Mouse (Mus musculus): ENCODE results near the gene Gdf1.

The Gdf1 gene

DNA sequence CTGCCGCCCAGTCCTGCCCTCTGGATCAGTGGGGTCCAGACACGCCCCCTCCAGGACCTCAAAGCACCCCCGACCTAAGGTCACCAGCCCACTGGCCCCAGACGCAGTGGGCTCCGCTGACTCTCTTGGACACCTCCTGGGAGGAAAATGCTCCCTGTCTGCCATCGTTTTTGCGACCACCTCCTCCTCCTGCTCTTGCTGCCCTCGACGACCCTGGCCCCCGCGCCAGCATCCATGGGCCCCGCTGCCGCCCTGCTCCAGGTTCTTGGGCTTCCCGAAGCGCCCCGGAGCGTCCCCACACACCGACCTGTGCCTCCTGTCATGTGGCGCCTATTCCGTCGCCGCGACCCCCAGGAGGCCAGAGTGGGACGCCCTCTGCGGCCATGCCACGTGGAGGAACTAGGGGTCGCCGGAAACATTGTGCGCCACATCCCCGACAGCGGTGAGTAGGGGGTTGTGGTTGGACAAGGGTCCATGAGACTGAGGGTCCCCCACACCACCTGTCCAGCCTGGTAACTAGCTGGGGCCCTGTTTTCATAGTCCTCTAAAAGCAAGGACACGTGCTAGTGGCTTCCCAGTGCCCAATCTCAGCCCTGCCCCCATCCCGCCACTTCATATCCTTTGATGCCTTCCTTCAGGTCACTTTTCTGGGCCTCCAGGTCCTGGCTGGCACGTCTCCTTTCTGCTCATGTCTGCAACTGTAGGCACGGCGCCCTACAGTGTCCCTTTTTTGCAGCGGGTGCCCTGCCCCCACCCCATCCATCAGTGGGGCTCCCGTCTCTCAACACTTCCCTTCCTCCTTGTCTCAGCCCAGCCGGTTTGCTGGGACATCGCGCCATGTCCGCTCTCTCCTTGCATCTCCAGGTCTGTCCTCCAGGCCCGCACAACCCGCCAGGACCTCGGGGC lies 471 bp downstream of the Gdf1 start:
- CTCF ChIA-PET: no interaction called here

DNA sequence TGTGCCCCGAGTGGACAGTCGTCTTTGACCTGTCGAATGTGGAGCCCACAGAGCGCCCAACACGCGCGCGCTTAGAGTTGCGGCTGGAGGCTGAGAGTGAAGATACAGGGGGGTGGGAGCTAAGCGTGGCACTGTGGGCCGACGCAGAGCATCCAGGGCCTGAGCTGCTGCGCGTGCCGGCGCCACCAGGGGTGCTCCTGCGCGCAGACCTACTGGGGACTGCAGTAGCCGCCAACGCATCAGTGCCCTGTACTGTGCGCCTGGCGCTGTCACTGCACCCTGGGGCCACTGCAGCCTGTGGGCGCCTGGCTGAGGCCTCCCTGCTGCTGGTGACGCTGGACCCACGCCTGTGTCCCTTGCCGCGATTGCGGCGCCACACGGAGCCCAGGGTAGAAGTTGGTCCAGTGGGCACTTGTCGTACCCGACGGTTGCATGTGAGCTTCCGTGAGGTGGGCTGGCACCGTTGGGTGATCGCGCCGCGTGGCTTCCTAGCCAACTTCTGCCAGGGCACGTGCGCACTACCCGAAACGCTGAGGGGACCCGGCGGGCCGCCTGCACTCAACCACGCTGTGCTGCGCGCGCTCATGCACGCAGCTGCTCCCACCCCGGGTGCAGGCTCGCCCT lies 1.2 kb downstream of the Gdf1 start:
- CTCF ChIA-PET: no interaction called here

DNA sequence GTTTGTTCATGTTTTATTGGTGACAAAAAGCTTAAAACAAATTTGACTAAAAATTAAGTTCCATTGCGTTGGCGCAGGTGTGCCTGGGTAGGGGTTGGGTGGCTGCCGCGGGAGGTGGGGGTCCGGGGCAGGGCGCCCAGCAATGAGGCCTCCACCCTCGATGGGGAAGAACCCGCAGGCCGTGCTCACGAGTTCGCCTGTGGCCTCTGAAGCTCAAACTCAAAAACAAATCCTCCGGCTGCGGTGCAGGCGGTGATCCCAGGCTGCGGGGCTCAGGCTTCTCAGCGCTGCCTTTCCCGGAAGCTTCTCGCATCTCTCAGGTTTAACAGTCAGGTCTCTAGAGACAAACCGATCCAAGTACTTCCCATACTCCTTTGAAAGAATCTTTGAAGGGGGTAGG lies 1.9 kb downstream of the Gdf1 start:
- CTCF ChIA-PET: no interaction called here

DNA sequence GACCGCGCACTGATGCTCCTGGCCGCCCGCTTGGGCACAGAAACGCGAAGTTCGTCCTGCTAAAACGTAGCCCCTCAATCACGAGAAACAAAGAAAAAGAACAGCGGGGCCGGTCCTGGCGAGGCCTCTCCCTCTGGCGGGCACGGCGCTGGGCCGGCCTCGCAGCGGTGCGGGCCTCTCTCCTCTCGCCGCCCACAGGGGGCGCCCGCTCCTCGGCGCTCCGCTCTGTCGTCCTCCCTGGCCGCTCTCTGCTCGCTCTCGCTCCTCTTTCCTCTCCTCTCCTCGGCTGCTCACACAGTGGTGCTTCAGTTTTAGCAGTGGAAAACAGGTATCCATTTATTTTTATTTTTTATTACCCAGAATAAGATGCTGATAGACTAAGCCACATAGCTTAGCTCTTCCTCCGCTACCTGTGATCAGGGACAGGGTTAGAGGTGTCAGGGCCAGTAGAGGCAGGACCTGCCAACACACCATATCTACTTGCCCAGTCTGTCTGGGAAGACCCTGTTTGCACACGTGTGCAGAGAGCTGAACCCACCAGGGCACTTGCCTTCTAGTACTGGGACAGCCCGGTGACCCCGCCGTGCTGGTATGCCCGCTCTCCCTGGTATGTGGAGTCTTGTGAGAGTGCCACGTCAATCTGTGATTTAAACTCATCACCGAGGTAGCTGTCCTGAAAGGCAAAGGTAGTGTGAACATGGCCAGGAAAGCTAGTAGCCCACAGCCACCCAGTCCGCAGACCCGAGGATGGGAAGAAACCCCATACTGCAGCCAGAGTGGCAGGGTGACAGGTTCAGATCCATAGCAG lies 2.7 kb downstream of the Gdf1 start:
- CTCF ChIA-PET: no interaction called here

DNA sequence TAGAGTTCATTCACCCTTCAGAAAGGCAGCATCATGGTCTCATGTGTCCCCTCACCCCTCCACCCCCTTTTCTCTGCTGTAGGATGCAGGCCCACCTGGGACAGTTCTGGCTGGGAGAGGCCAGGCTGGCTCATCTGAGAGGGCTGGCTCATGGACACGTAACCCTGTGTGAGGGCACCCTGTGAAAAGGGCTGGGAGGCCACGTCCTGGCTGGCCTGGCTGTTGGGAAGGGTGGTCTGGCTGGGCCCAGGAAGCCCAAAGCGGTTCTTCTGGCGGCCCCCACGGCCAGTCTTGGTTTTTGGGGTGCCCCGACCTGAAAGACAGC lies 3.2 kb downstream of the Gdf1 start:
- CTCF ChIA-PET: no interaction called here

DNA sequence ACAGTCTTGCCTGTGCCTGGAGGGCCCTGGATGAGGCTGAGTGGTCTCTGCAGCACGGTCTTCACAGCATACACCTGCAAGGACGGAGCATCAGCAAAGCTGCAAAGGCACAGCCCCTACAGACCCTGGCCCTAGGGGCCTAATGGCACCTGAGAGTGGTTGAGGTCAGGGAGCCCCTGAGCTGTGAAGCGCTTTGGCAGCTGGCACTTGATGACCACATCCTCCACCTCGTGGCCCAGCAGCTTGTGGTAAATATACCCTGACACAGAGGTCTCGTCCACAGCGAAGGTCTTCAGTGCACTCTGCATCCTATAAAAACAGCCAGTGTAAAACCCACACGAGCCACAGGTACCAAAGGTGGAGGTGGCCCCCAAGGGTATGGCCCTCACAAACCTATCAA lies 9.3 kb downstream of the Gdf1 start:
- CTCF ChIA-PET: no interaction called here

DNA sequence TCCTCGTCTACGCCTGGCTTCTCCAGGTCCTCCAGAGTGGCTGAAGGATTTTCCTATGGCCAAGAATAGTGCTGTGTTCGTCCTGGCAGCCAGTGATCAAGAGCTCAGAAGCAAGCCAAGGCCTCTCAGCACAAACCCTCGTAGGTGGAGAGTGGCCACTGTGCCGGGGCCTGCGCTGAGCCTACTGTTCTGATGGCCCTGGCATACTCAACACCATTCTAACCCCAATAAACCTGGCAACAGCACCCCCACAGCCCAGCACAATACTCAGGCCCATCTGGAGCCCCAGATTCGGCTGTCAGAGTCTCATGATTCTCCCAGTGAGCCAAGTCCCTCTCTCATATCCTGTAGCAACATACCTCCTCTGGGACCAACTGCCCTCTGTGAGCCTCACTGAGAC lies 11.0 kb downstream of the Gdf1 start:
- CTCF ChIA-PET: interaction anchor here (0.5 kb wide), 1 partner anchor 10 kb away, joined by 5 read pairs; no protein-coding TSS in a partner anchor

DNA sequence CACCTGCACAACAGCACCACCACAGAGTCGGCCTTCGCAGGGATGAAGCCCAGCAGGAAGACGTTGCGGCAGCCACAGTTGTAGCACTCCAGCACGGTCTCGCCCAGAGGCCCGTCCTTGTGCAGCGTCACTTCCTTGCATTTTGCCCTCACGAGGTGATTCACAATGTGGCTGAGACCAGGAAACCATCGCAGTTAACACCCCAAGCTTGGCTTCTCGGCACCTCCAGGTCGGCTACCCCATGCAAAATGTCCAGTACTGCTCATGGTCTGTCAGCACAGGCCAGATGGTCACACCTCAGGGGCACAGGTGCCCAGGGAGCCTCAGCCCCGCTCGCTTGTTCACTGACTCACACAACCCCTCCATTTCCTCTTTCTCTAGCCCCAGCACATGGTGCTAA lies 12.4 kb downstream of the Gdf1 start:
- CTCF ChIA-PET: no interaction called here

DNA sequence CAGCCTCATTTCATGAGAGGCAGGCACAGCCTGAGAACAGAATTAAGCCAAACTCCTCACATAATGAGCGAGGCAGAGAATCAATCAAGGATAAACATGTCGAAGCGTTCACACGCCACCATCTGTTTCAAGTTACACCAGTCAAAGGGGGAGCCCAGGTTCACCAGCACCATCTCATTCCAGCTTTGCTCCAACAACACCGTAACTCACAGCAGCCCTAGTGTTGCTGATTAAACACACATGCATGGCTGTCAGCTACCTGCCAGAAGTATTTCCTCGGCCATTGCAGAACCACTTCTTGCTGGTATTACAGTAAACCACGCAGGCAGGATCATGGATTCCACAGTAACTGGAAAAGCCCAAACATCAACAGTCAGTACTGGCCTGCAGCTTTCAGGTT lies 13.5 kb downstream of the Gdf1 start:
- CTCF ChIA-PET: no interaction called here

DNA sequence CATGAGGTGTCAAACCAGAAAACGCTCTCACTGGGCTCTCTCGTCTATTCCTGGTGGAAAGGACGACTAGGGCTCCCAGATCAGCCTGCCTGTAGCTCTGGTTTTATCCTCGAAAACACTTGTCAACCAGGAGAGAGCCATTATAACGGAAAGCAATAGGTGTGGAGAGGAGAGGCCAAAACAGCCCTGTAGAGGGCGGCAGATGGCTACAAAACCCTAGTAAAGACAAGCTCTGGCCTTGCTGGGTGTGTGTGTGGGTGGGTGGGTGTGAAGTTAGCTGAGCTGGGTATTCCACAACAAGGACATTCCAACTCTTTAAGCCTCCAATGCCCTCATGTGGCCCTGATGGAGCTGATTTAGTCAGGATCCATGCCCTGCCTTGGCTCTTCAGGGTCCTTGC lies 14.1 kb downstream of the Gdf1 start:
- CTCF ChIA-PET: interaction anchor here (0.5 to 0.6 kb wide), 3 partner anchors 41 to 112 kb away, joined by 3 to 5 read pairs (median 3); no protein-coding TSS in a partner anchor

DNA sequence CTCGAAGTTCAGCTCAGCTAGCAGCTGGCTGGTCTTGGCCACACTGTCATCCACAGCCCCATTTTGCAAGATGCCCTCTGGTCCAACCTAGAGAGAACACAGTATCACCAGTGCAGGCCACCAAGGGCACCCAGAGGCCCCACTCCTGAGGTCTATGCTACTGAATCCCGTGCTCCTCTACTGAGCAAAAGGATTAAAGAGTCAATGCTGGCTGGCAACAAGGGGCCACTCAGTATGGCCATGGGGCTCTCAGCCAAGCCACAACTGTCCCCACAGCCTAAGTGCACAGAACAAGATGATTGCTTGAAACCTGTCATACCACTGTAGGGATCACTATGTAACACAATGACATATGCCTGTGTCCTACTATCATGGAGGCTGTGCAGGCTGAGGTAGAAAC lies 14.7 kb downstream of the Gdf1 start:
- CTCF ChIA-PET: interaction anchor here (0.5 to 0.6 kb wide), 2 partner anchors 41 to 113 kb away, joined by 3 to 5 read pairs; no protein-coding TSS in a partner anchor

DNA sequence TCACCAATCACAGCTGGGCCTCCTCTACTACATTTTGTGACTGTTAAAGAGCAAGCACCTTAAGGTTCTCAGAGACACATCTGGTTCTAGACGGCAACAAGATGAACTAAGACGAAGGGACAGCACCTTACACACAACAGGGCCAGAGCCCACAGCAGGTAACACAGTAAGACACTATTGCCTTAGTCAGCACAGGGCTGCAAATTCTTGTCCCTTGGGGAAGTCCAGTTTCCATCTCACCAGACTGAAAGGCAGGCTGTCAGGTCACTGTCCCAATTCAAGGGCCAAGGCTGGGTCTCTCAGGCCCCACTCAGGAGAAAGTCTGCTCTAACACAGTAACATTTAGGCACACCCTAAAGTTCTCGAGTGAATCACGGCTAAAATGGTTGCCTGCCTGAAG lies 17.8 kb downstream of the Gdf1 start:
- CTCF ChIA-PET: no interaction called here

DNA sequence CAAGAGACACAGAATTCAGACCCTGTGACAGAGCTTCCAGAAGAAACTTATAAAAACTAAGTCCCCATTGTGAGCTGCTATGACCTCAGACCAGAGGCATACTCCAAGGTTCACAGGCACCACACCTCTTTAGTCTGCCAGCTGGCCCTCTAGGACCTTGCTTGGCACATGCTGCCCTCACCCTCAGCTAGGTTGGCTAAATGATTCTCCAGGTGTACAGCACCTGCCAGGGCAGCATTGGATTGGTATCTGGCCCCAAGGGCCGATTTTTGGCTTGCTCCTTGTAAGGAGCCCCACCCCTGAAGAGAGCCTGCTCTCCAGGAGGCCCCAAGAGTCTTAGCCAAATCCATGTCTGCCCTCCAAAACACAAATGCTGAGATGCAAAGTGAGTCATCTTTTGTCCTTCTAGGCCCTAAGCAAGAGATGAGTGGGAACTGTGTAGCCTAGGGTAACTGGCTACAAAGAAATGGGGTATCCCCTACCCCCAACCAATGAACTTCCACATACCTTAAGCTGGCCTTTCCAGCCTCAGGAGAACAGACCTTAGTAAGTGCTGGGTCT lies 18.3 kb downstream of the Gdf1 start:
- CTCF ChIA-PET: no interaction called here

DNA sequence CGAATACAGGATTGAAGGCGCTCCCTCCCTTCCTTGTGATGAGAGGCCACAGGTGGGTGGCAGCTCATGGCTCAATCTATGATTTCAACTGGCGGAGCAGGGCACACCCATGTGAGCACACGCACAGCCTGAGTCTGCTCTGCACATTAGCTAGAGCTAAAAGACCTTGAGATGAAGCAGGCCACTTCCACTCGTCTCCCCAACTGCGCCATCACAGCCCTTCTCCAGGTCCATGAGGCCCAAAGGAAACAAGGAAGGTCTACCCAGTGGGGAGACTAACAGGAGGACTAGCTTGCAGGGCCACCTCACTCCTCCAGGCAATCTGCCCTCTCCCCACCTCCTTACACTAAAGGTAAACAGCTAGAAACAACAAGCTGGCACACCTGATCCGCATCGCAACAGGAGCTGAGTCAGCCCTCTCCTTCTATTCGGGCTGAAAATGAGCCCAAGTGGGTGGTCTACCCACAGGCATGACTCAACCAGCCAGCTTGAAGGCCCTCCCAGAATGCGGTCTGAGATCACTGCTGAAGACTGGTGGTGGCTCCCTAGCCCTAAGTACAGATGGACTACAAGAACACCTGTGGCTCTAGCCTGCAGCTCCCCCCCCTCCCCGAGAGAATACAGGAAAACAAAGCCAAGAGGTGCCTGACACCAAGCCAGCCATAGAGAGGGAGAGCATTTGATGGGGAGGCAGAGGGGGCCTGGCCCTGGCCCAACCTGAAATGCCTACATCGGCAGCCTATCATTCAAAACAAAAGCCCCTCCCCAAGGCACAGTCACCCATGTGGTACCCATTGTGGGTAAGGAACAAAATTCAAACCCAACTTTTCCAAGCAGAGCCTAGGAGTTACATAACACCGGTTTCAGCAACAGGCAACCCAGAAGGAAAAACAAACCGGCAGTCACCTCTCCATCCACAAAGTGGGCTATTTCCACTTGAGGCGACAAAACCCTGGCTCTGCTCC lies 21.7 kb downstream of the Gdf1 start:
- CTCF ChIA-PET: interaction anchor here (0.7 kb wide), 1 partner anchor 11 kb away, joined by 5 read pairs; no protein-coding TSS in a partner anchor

DNA sequence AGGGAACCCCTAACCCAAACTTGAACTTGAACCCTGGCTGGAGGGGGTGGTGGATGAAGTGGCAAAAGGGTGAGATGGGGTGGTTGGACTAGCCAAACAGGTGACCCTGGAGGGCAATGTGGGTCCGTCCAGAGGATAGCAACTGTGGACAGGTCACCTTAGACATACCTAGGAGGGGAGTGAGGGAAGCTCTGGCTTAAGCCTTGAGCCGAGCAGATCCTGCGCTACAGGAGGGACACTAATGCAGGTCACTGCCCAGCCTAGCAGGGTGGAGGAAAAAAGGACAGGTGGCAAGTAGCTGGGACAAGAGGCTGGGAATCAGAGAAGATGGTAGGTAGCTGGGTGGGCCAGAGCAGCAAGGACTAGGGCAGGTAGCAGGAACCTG lies 22.4 kb downstream of the Gdf1 start:
- CTCF ChIA-PET: interaction anchor here (0.7 kb wide), 1 partner anchor 31 kb away, joined by 3 read pairs; no protein-coding TSS in a partner anchor

DNA sequence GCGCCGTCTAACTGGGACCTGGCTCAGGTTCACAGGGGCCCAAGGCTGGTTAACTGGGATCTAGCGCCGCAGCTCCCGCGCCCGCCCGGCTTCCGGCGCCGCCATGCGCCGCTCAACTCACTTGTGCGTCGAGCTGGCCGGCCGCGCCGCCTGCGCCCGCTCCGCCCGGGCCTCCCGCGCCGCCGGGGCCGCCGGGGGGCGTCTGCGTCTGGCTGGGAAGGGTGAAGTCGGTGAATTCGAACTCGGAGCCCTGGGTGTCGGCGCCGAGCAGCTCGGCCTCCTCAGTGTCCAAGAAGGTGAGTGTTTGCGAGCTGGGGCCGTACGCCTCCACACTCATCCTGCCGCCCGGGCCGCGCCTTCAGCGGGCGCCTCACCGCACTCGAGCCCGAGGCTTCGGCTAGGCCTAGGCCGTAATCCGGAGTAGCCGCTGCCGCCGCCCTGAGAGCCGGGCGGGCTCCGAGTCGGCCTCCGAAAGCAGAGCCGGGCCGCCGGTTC lies 23.1 kb downstream of the Gdf1 start:
- CTCF ChIA-PET: interaction anchor here (0.7 kb wide), 1 partner anchor 30 kb away, joined by 3 read pairs; no protein-coding TSS in a partner anchor

DNA sequence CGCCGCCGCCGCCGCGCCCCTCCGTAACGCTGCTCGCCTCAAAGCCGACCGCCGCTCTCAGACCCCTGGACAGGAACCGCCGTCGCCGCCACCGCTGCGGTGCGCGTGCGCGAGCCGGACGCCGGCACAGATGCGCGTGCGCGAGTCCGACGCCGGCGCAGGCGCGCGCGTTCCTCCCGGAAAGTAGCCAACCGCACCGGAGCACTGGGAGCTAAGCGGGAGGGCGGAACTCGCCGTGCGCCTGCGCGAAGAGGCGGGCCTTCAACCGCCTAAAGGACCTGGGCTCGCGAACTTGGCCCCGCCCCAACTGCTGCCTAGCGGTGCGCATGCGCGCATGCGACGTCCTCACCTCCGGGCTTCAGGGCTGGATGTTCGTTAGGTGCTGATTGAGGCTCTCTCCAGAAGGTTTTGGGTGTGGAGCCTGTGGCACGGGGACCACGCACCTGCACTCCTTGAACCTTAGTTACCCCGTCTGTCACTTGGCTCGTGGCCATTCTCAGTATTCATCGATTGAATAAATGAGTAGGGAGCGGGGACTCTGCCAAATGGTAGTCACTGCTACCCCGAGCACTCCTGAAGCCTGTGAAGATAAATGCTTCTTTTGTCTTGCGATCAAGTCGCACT lies 23.7 kb downstream of the Gdf1 start, which contains the start of gene Upf1:
Gene Upf1, minus strand, starts transcription at position 85 of the 624 bp plus-strand sequence.
- CTCF ChIA-PET: no interaction called here

DNA sequence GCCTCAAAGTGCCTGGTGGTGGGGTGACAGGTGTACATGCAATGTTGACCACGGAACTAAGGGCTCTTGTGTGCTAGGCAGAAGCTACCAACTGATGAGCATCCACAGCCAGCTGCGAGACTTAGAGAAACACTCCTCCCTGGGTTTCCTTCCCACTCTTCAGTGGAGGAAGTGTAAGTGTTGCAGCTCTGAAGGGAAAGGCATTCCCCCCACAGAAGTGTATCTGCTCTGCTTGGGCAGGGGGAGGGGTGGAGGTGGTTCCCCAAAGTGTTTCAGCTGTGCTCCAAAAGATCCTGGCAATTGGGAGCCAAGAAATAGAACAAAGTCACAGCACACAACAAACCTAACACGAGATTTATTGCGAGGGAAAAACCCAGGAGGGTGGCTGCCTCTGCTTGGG lies 24.4 kb downstream of the Gdf1 start:
- CTCF ChIA-PET: interaction anchor here (0.5 kb wide), 1 partner anchor 613 kb away, joined by 3 read pairs; no protein-coding TSS in a partner anchor

DNA sequence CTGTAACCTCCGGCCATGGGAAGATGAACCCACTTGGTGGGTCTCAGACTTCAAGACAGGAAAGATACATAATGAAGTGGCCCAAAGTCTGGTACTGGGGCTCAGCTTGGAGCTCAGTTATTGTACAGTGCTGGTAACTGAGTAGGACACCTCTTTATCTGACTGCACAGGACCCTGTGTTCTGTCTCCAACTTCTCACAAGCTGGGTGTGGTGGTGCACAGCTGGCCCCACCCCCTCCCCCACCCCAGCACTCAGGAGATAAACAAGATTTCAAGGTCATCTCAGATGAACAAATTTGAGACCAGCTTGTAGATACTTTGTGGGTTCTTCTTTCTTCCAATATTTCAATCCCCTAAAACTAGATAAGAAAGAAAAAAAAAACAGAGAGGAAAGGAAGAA lies 26.5 kb downstream of the Gdf1 start:
- CTCF ChIA-PET: interaction anchor here (0.7 kb wide), 1 partner anchor 42 kb away, joined by 3 read pairs; no protein-coding TSS in a partner anchor

DNA sequence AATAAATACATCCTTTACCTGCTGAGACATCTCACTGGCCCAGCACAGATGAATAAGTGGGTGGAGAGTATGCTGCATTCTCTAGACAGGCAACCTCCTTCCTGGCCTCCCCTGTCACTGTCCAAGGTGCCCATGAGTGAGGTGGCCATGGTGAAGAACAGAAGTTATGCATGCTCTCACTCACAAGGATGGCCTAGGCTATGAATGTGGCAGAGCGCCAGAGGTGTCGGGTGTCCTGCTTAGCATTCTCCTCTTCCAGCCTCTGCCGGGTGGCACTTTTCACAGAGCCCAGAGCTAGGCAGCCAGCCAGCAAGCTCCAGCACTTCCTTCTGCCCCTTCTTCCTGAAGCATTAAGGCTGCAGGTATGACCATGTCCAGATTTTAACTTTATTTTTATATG lies 29.8 kb downstream of the Gdf1 start:
- CTCF ChIA-PET: no interaction called here

Measured in spleen, embryonic (tissue).